Mouse (Mus musculus) liver, postnatal 0 days (tissue): ENCODE measurements around the gene Crisp3.

ENCODE experiments used
- CTCF ChIP-seq: sonication (generic); IDR thresholded peaks from 2 replicates; pipeline ENCODE4 v1.5.1; 2016; ENCODE audit warnings: antibody characterized with exemption, low read depth
- EP300 ChIP-seq: IDR thresholded peaks from 2 replicates; pipeline ENCODE4 v1.6.1; 2016; ENCODE audit warnings: antibody characterized with exemption, low read depth, mild to moderate bottlenecking

- TF ChIP-seq CTCF = no peak
- TF ChIP-seq EP300 = no peak
Observed at GRCm38 (mm10) chr17:40252487-40252886, 10.4 kb upstream of the Crisp3 start.
